Mouse (Mus musculus) hindbrain, embryonic 16.5 days (tissue): ENCODE measurements around the gene Rgcc. TPM values are rescaled to one million over a fixed set of nuclear protein-coding genes. Genes with fewer than 3 reads are reported as not detected.

ENCODE experiments used
- ATAC-seq: fragments of 200-750 bp; cut with Nextera tagmentation; 2 replicates; pipeline ENCODE4 v1.8.0; 2017; ENCODE audit warnings: moderate TSS enrichment, moderate library complexity
- H3K27ac ChIP-seq: fragments of 300-500 bp; sonication (generic); 2 replicates; pipeline ENCODE4 v1.5.1; 2014; ENCODE audit warnings: low read depth, mild to moderate bottlenecking, control low read depth, low read length, moderate library complexity
- H3K27me3 ChIP-seq: fragments of 300-500 bp; sonication (generic); replicated peaks from 2 replicates; pipeline ENCODE4 v1.6.1; 2014; ENCODE audit warnings: low read length; ENCODE audit not compliant: control insufficient read depth, insufficient read depth
- H3K36me3 ChIP-seq: fragments of 300-500 bp; sonication (generic); 2 replicates; pipeline ENCODE4 v1.6.1; 2014; ENCODE audit warnings: mild to moderate bottlenecking, low read length, moderate library complexity, mixed read lengths; ENCODE audit not compliant: control insufficient read depth, insufficient read depth
- H3K4me1 ChIP-seq: fragments of 300-500 bp; sonication (generic); 2 replicates; pipeline ENCODE4 v1.6.1; 2014; ENCODE audit warnings: low read depth, low read length; ENCODE audit not compliant: control insufficient read depth, insufficient read depth
- H3K4me2 ChIP-seq: fragments of 300-500 bp; sonication (generic); 2 replicates; pipeline ENCODE4 v1.6.1; 2014; ENCODE audit warnings: mild to moderate bottlenecking, low read length, control low read depth, moderate library complexity
- H3K4me3 ChIP-seq: fragments of 300-500 bp; sonication (generic); 2 replicates; pipeline ENCODE4 v1.5.1; 2014; ENCODE audit warnings: mild to moderate bottlenecking, low read length, control low read depth, moderate library complexity
- H3K9ac ChIP-seq: fragments of 300-500 bp; sonication (generic); 2 replicates; pipeline ENCODE4 v1.6.1; 2014; ENCODE audit warnings: low read depth, mild to moderate bottlenecking, control low read depth, low read length, moderate library complexity
- H3K9me3 ChIP-seq: fragments of 300-500 bp; sonication (generic); 2 replicates; pipeline ENCODE4 v1.6.1; 2014; ENCODE audit warnings: mild to moderate bottlenecking, low read length, moderate library complexity; ENCODE audit not compliant: control insufficient read depth
- WGBS: fragments of 180-500 bp; shearing (Covaris S2); extraction: QIAGEN DNeasy Blood & Tissue Kit; methylation state at CpG from one replicate; pipeline ENCODE4 v1.1.7; 2014; 5-methylcytosine and 5-hydroxymethylcytosine counted together
- polyA plus RNA-seq: library from polyadenylated mRNA; unstranded; fragments of >200 nt; fragmentation: Nextera tagmentation; extraction: Ambion mirVana; gene quantifications from 2 replicates; pipeline ENCODE4 v1.2.1, GENCODE M21; 2015

Rgcc gene
- polyA plus RNA-seq, 1 experiment from 2014 or later: 59.3 TPM

DNA sequence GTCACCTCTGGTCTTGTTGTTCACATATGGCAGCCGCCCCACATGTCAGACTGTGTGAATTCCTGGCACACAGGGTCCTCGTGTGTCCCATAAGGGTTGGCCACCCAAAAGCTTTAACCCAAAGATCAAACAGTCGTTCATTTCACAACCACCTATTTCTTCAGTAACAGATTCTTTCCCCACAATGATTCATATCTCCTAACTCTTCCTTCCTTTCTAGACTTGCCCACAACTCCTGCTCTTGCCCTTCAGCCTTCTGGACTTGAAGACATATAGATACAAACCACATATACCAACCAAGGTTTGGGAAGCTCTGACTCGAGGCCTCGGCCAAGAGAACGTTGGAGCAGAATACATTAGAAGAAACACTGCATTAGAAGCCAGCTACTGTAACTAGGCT is 35.7 kb downstream of the Rgcc start:
- Histone ChIP-seq H3K36me3 (no peaks in the 10 kb centered on the region), H3K9ac (no peak overlapping the region), H3K27me3 (no peaks in the 10 kb centered on the region), H3K4me2 (no peak overlapping the region), H3K4me1 (no peaks in the 10 kb centered on the region), H3K4me3 (no peak overlapping the region), H3K27ac (no peak overlapping the region), H3K9me3 (no peaks in the 10 kb centered on the region)
- 89% methylated on average over 6 of the region's 6 CpGs for WGBS
- ATAC-seq: no peak

- no peak overlapping the region for H3K4me2 ChIP-seq
- H3K4me3 ChIP-seq: no peak overlapping the region
- ATAC-seq: no peak
- H3K9ac ChIP-seq: no peak overlapping the region
- no peaks in the 10 kb centered on the region for H3K9me3 ChIP-seq
- no peaks in the 10 kb centered on the region for H3K36me3 ChIP-seq
- H3K4me1 ChIP-seq: no peaks in the 10 kb centered on the region
- H3K27me3 ChIP-seq: no peaks in the 10 kb centered on the region
- no peak overlapping the region for H3K27ac ChIP-seq
- WGBS: 90% methylated on average over 3 of the region's 3 CpGs
Measured at GRCm38 (mm10) chr14:79263321-79263720, 38.1 kb downstream of the Rgcc start.

DNA sequence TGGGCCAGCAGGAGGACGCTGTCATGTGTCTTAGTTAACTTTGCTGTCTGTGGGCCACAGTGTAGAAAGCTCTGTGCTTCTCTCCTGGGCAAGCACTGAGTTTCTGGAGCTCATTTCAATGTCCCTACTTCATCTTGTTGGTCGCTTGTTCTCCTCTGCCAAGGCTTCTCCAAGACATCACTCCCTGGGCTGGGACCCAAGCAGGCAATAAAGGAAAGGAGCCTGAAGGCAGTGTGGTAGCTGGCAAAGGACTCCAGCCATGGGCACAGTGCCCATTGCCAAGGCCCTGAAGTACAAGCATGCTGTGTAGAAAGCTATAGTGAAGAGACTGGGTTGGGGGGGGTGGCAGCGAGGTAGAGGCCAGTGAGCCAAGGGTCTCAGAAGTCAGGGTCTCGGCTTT is 38.8 kb downstream of the Rgcc start:
- Histone ChIP-seq H3K36me3 (no peaks in the 10 kb centered on the region), H3K27me3 (no peaks in the 10 kb centered on the region), H3K9ac (no peak overlapping the region), H3K4me3 (no peak overlapping the region), H3K4me2 (no peak overlapping the region), H3K9me3 (no peaks in the 10 kb centered on the region), H3K27ac (no peak overlapping the region), H3K4me1 (no peaks in the 10 kb centered on the region)
- peak; percentile 93 for ATAC-seq
- WGBS: 67% methylated on average over 4 of the region's 4 CpGs

- no peak for ATAC-seq
- H3K4me3 ChIP-seq: no peak overlapping the region
Measured at GRCm38 (mm10) chr14:79259062-79259779, 42.2 kb downstream of the Rgcc start.

DNA sequence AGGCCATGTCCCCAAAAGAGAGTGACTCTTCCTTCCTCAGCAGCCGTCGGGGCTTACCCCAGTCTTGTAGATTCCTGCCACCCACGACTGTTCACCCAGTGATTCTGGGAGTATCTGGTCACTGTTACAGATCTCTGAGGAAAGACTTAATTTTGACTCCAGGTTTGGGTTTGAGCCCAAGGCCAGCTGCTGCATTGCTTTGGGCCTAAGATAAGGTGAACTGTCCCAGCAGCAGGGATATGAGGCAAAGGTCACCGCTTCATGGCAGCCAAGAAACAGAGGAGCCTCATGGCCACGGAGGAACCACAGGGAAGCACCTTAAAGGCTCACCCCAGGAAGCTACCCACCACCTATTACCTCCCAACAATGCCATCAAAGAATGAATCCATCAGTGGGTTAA is 44.8 kb downstream of the Rgcc start:
- Histone ChIP-seq H3K9ac (no peak overlapping the region), H3K27me3 (no peaks in the 10 kb centered on the region), H3K4me1 (no peaks in the 10 kb centered on the region), H3K27ac (no peak overlapping the region), H3K9me3 (no peaks in the 10 kb centered on the region), H3K4me3 (no peak overlapping the region), H3K36me3 (no peaks in the 10 kb centered on the region), H3K4me2 (no peak overlapping the region)
- no peak for ATAC-seq
- 87% methylated on average over 5 of the region's 5 CpGs for WGBS

More at GRCm38 (mm10) chr14:79259062-79259779, 42.2 kb downstream of the Rgcc start:
- H3K4me2 ChIP-seq: no peak overlapping the region
- H3K9me3 ChIP-seq: no peaks in the 10 kb centered on the region
- H3K9ac ChIP-seq: no peak overlapping the region
- WGBS: 90% methylated on average over 10 of the region's 10 CpGs
- no peaks in the 10 kb centered on the region for H3K36me3 ChIP-seq
- H3K27ac ChIP-seq: no peak overlapping the region
- no peaks in the 10 kb centered on the region for H3K4me1 ChIP-seq
- H3K27me3 ChIP-seq: no peaks in the 10 kb centered on the region

DNA sequence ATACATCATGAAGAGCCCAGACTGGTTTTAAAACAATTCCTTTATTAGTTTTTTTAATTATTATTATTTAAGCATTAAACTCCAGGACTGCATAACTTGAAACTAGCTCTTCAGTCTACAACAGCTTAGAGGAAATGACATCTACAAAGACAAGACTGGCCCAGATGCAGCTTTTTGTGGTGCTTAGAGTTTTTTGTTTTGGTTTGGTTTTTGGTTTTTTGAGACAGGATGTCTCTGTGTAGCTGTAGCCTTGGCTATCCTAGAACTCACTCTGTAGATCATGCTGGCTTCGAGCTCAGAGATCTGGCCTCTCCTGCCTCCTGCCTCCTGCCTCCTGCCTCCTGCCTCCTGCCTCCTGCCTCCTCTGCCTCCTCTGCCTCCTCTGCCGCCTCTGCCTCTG is 45.7 kb downstream of the Rgcc start:
- H3K9ac ChIP-seq: no peak overlapping the region
- 86% methylated on average over 2 of the region's 2 CpGs for WGBS
- no peaks in the 10 kb centered on the region for H3K27me3 ChIP-seq
- H3K9me3 ChIP-seq: no peaks in the 10 kb centered on the region
- no peak overlapping the region for H3K4me3 ChIP-seq
- no peaks in the 10 kb centered on the region for H3K36me3 ChIP-seq
- ATAC-seq: no peak
- H3K27ac ChIP-seq: no peak overlapping the region
- H3K4me1 ChIP-seq: no peaks in the 10 kb centered on the region
- no peak overlapping the region for H3K4me2 ChIP-seq

DNA sequence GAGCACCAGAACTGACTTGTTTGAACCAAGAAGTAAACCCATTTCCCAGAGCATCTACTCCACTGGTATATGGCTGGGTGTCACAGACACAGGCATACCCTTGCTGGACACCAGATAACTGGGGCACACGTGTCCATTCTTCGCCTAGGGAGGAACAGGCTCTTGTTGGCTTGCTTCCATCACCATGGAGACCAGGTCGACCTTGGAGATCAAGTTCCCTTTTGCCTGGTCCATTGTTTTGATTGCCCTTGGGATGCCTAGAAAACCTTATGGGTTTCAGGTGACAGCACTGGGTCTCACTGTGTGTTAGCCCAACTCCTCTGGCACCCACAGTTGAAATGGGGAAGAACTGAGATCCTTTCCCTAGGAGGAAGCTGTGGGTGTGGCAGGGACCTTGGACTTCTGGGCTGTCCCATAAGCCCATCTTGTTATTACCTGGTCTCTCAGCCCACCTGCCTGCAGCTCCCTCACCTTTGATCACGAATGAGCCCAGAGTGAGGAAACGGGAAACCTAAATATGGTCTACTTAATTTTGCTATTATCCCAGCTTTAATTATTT is 49.6 kb downstream of the Rgcc start:
- no peaks in the 10 kb centered on the region for H3K9me3 ChIP-seq
- H3K4me2 ChIP-seq: no peak overlapping the region
- no peak for ATAC-seq
- H3K36me3 ChIP-seq: no peaks in the 10 kb centered on the region
- no peaks in the 10 kb centered on the region for H3K4me1 ChIP-seq
- no peak overlapping the region for H3K9ac ChIP-seq
- H3K27me3 ChIP-seq: no peaks in the 10 kb centered on the region
- H3K4me3 ChIP-seq: no peak overlapping the region
- no peak overlapping the region for H3K27ac ChIP-seq
- 84% methylated on average over 5 of the region's 5 CpGs for WGBS

GRCm38 (mm10) chr14:79244571-79244970 is 56.9 kb downstream of the Rgcc start:
- H3K27me3 ChIP-seq: no peaks in the 10 kb centered on the region
- H3K9ac ChIP-seq: no peak overlapping the region
- peak; percentile 82 for ATAC-seq
- H3K4me2 ChIP-seq: no peak overlapping the region
- no peak overlapping the region for H3K4me3 ChIP-seq
- no peaks in the 10 kb centered on the region for H3K36me3 ChIP-seq
- peaks cover 2% of the 10 kb centered on the region; the same call in 1 of the 2 replicates for H3K9me3 ChIP-seq
- 40% methylated on average over 3 of the region's 3 CpGs for WGBS
- 0 out of 2 replicates have a peak, but pooled peaks cover 5% of the 10 kb centered on the region for H3K4me1 ChIP-seq
- peak overlapping the region; percentile 45; the same call in 1 of the 2 replicates for H3K27ac ChIP-seq

GRCm38 (mm10) chr14:79243038-79243883 is 58.2 kb downstream of the Rgcc start:
- Histone ChIP-seq H3K4me3 (no peak overlapping the region), H3K9me3 (peaks cover 2% of the 10 kb centered on the region; the same call in 1 of the 2 replicates), H3K36me3 (no peaks in the 10 kb centered on the region), H3K27ac (no peak overlapping the region), H3K4me1 (0 out of 2 replicates have a peak, but pooled peaks cover 5% of the 10 kb centered on the region), H3K9ac (no peak overlapping the region), H3K4me2 (no peak overlapping the region), H3K27me3 (no peaks in the 10 kb centered on the region)
- 79% methylated on average over 12 of the region's 12 CpGs for WGBS
- peak; percentile 35; the same call in 1 of the 2 replicates for ATAC-seq
